Mouse (Mus musculus): ENCODE data around the gene C1qbp. TPM values are rescaled to one million over a fixed set of nuclear protein-coding genes. Genes with fewer than 3 reads are reported as not detected.

Gene C1qbp
- 197 and 200 TPM in 2 replicates for polyA plus RNA-seq (2015; fragmentation: Nextera tagmentation; extraction: Ambion mirVana)

- Histone ChIP-seq H3K27me3 (no peaks in the 10 kb centered on the region), H3K9me3 (no peaks in the 10 kb centered on the region), H3K36me3 (peaks cover 69% of the 10 kb centered on the region), H3K9ac (peak within 1 kb of the TSS; percentile 92), H3K4me1 (peaks cover 14% of the 10 kb centered on the region), H3K4me2 (peak within 1 kb of the TSS; percentile 52), H3K4me3 (peak within 1 kb of the TSS; percentile 100), H3K27ac (peak within 1 kb of the TSS; percentile 29; the same call in 1 of the 2 replicates)
- ATAC-seq (ENCODE audit: insufficient number of reproducible peaks, low FRiP score, low TSS enrichment, low read depth): peak; percentile 88
- under 1% methylated on average over 45 of the region's 64 CpGs for WGBS
These were observed at the start of gene C1qbp for GRCm38 (mm10) chr11:70982557-70983228. Gene C1qbp (minus strand): TSS chr11:70983026.

- 52% methylated on average over 7 of the region's 7 CpGs for WGBS
- H3K9me3 ChIP-seq: no peaks in the 10 kb centered on the region
- no peak for ATAC-seq (ENCODE audit: insufficient number of reproducible peaks, low FRiP score, low TSS enrichment, low read depth)
- H3K36me3 ChIP-seq: peaks cover 13% of the 10 kb centered on the region
- H3K27ac ChIP-seq: peak overlapping the region; percentile 93
- peak overlapping the region; percentile 64 for H3K4me3 ChIP-seq
- 0 out of 2 replicates have a peak, but pooled peaks cover 13% of the 10 kb centered on the region for H3K4me1 ChIP-seq
- H3K27me3 ChIP-seq: no peaks in the 10 kb centered on the region
- H3K4me2 ChIP-seq: peak overlapping the region; percentile 78
- H3K9ac ChIP-seq: peak overlapping the region; percentile 60; the same call in 1 of the 2 replicates
These were observed 49.2 kb upstream of the C1qbp start for GRCm38 (mm10) chr11:71032070-71032469.

DNA sequence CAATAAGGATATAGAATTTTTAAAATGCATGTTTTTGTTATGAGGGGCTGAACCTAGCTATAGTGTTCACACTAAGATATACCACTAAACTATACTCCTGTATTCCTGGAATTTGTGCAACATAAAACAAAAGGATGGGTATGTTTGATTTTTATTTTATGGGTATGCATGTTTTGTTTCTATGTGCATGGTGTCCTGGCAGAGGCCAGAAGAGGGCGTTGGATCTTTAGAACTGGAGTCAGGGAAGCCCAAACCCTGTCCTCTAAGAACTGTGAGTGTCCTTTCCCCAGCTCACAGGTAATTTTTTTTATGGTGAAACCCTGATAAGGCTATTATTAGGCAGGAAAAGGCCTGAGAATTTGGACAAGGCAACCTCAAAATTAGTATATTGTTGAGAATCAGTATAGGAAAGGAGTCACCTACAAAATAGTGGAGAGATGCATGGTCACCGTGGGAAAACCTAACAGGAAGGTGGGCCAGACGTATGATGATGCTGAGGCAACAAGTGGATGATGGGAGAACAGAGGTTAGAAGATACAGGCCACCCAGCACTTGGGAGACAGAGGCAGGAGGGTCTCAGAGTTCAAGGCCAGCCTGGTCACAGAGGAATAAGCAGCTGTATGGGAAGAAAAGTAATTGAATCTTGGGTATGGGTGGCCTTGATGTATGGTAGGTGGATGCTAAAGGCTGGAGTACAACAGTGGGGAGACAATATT is 46.7 kb upstream of the C1qbp start:
- H3K4me3 ChIP-seq: no peak overlapping the region
- no peak overlapping the region for H3K4me2 ChIP-seq
- no peak for ATAC-seq (ENCODE audit: insufficient number of reproducible peaks, low FRiP score, low TSS enrichment, low read depth)
- H3K9me3 ChIP-seq: no peaks in the 10 kb centered on the region
- H3K9ac ChIP-seq: no peak overlapping the region
- H3K27ac ChIP-seq: no peak overlapping the region
- no peaks in the 10 kb centered on the region for H3K27me3 ChIP-seq
- H3K4me1 ChIP-seq: 0 out of 2 replicates have a peak, but pooled peaks cover 13% of the 10 kb centered on the region
- peaks cover 37% of the 10 kb centered on the region for H3K36me3 ChIP-seq
- 76% methylated on average over 3 of the region's 3 CpGs for WGBS

DNA sequence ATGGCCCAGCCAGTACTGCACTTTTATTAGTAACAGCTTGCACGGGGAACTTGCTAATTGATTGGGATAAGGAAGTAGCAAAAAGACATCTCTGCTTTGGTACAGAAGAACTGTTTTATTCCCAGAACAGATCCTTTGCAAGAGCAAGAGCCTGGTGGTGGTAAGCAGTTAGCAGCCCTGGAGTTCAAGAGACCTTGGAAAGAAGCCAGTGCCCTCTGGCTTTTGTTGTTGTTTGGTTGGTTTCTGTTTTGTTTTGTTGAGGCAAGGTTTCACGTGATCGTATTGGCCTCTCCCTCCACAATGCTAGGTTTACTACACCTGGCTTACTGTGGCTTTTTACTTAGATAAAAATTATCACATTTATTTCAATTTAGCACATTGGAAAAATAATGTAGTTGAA is 45.5 kb upstream of the C1qbp start:
- Histone ChIP-seq H3K27me3 (no peaks in the 10 kb centered on the region), H3K9me3 (no peaks in the 10 kb centered on the region), H3K4me2 (no peak overlapping the region), H3K4me1 (0 out of 2 replicates have a peak, but pooled peaks cover 13% of the 10 kb centered on the region), H3K9ac (no peak overlapping the region), H3K4me3 (no peak overlapping the region), H3K36me3 (peaks cover 42% of the 10 kb centered on the region), H3K27ac (no peak overlapping the region)
- ATAC-seq (ENCODE audit: insufficient number of reproducible peaks, low FRiP score, low TSS enrichment, low read depth): no peak
- 64% methylated on average over 3 of the region's 3 CpGs for WGBS

DNA sequence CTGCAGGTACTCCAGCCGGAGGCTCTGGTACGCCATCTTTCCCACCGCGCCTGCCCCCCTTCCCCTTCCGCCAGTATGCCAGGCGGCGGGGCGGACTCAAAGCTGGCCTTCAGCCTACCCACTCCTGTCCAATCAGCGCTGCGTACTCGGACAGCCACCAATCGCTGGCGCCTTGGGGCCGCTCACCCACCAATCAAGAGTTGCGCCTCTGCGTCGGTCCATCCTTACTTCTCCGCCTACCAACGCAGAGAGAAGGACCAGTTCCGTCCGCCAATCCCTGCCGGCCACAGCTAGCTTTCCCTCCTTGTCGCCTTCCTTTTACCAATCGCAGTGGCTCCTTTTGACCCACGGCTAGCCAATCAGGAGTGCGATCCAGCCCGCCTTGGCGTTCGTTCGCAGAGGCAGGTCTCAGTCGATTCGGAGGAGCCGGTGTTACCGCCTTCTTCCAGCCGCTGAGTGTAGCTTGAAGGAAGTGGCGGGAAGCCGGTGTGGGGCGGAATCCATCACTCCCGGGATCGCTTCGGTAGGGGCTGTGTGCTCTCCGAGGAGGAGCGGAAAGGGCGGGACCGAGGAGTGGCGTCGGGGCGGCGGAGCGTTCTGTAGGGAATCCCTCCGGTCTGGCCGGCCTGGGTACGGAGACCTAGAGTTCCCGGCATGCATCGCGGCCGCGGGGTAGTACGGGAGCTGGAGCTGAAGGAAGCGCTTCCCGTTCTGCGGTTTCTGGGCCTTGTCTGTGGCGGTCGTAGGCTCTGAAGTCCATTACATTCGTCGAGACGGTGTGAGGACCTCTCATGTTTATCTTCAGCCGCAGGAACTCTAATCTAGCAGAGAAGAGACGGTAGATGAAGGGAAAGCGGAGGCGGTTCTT is 36.6 kb upstream of the C1qbp start, which contains the start of the genes Mis12 and Derl2:
Gene Mis12, plus strand, starts transcription at position 411 of the 868 bp plus-strand sequence.
Gene Derl2, minus strand, starts transcription at position 641 of the 868 bp plus-strand sequence.
- Histone ChIP-seq H3K4me2 (peak within 1 kb of the TSS; percentile 65), H3K27me3 (no peaks in the 10 kb centered on the region), H3K36me3 (peaks cover 11% of the 10 kb centered on the region; the same call in 1 of the 2 replicates), H3K4me3 (peak within 1 kb of the TSS; percentile 80), H3K9me3 (no peaks in the 10 kb centered on the region), H3K4me1 (peaks cover 25% of the 10 kb centered on the region), H3K27ac (peak within 1 kb of the TSS; percentile 94), H3K9ac (peak within 1 kb of the TSS; percentile 96)
- peak; percentile 100 for ATAC-seq (ENCODE audit: insufficient number of reproducible peaks, low FRiP score, low TSS enrichment, low read depth)
- under 1% methylated on average over 71 of the region's 71 CpGs for WGBS

GRCm38 (mm10) chr11:71018416-71019200 is 35.8 kb upstream of the C1qbp start:
- H3K4me1 ChIP-seq: peaks cover 25% of the 10 kb centered on the region
- H3K4me3 ChIP-seq: peak overlapping the region; percentile 80
- H3K9me3 ChIP-seq: no peaks in the 10 kb centered on the region
- peaks cover 16% of the 10 kb centered on the region for H3K36me3 ChIP-seq
- peak; percentile 1; the same call in 1 of the 2 replicates for ATAC-seq (ENCODE audit: insufficient number of reproducible peaks, low FRiP score, low TSS enrichment, low read depth)
- H3K27me3 ChIP-seq: no peaks in the 10 kb centered on the region
- peak overlapping the region; percentile 64 for H3K4me2 ChIP-seq
- H3K9ac ChIP-seq: peak overlapping the region; percentile 96
- H3K27ac ChIP-seq: peak overlapping the region; percentile 82
- 5% methylated on average over 28 of the region's 28 CpGs for WGBS

- Histone ChIP-seq H3K9ac (no peak overlapping the region), H3K27me3 (no peaks in the 10 kb centered on the region), H3K4me1 (peaks cover 25% of the 10 kb centered on the region), H3K4me3 (no peak overlapping the region), H3K27ac (no peak overlapping the region), H3K4me2 (no peak overlapping the region), H3K36me3 (peaks cover 22% of the 10 kb centered on the region), H3K9me3 (no peaks in the 10 kb centered on the region)
- no peak for ATAC-seq (ENCODE audit: insufficient number of reproducible peaks, low FRiP score, low TSS enrichment, low read depth)
- 97% methylated on average over 1 of the region's 1 CpGs for WGBS
These were observed 34.2 kb upstream of the C1qbp start for GRCm38 (mm10) chr11:71017051-71017450.

- WGBS: 94% methylated on average over 7 of the region's 7 CpGs
These were observed 29.9 kb upstream of the C1qbp start for GRCm38 (mm10) chr11:71012743-71013142.

GRCm38 (mm10) chr11:71008321-71008720 is 25.5 kb upstream of the C1qbp start:
- Histone ChIP-seq H3K27me3 (no peaks in the 10 kb centered on the region), H3K4me3 (no peak overlapping the region), H3K4me2 (no peak overlapping the region), H3K36me3 (peaks cover 50% of the 10 kb centered on the region), H3K9ac (no peak overlapping the region), H3K27ac (no peak overlapping the region), H3K4me1 (peaks cover 8% of the 10 kb centered on the region), H3K9me3 (no peaks in the 10 kb centered on the region)
- no peak for ATAC-seq (ENCODE audit: insufficient number of reproducible peaks, low FRiP score, low TSS enrichment, low read depth)
- WGBS: 89% methylated on average over 3 of the region's 3 CpGs

More at GRCm38 (mm10) chr11:71012743-71013142, 29.9 kb upstream of the C1qbp start:
- H3K36me3 ChIP-seq: peaks cover 58% of the 10 kb centered on the region
- no peak overlapping the region for H3K4me2 ChIP-seq
- peaks cover 12% of the 10 kb centered on the region; the same call in 1 of the 2 replicates for H3K4me1 ChIP-seq
- H3K9me3 ChIP-seq: no peaks in the 10 kb centered on the region
- no peak for ATAC-seq (ENCODE audit: insufficient number of reproducible peaks, low FRiP score, low TSS enrichment, low read depth)
- no peak overlapping the region for H3K9ac ChIP-seq
- H3K4me3 ChIP-seq: no peak overlapping the region
- H3K27me3 ChIP-seq: no peaks in the 10 kb centered on the region
- no peak overlapping the region for H3K27ac ChIP-seq

DNA sequence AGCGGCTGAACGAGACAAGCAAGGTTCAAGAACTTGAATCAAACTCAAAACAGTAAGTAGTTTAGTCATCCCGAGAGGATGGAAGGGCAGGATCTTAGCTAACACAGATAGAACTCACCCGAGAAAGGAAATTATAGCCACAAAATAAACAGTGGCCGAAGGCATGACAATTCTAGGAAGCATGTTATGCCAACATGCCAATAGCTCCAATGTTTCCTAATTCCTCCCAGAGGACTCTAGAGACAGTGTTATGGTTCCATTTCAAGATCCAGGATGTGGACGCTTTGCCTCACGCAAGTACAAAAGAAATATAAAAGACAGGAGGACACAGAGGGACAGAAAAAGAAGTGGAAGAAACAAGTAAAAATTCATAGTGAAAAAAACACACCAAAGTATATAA is 25.0 kb upstream of the C1qbp start:
- Histone ChIP-seq H3K36me3 (peaks cover 49% of the 10 kb centered on the region), H3K4me1 (peaks cover 13% of the 10 kb centered on the region), H3K9me3 (no peaks in the 10 kb centered on the region), H3K4me3 (no peak overlapping the region), H3K27ac (no peak overlapping the region), H3K9ac (no peak overlapping the region), H3K4me2 (no peak overlapping the region), H3K27me3 (no peaks in the 10 kb centered on the region)
- 84% methylated on average over 7 of the region's 7 CpGs for WGBS
- no peak for ATAC-seq (ENCODE audit: insufficient number of reproducible peaks, low FRiP score, low TSS enrichment, low read depth)

GRCm38 (mm10) chr11:71007026-71007425 is 24.2 kb upstream of the C1qbp start:
- ATAC-seq (ENCODE audit: insufficient number of reproducible peaks, low FRiP score, low TSS enrichment, low read depth): no peak

More at GRCm38 (mm10) chr11:71007026-71007425, 24.2 kb upstream of the C1qbp start:
- H3K4me2 ChIP-seq: no peak overlapping the region
- H3K9ac ChIP-seq: no peak overlapping the region
- no peak overlapping the region for H3K27ac ChIP-seq
- peaks cover 21% of the 10 kb centered on the region for H3K4me1 ChIP-seq
- no peaks in the 10 kb centered on the region for H3K9me3 ChIP-seq
- peaks cover 42% of the 10 kb centered on the region for H3K36me3 ChIP-seq
- H3K27me3 ChIP-seq: no peaks in the 10 kb centered on the region
- no peak overlapping the region for H3K4me3 ChIP-seq
- WGBS: 89% methylated on average over 6 of the region's 6 CpGs
